Mouse (Mus musculus): Measurements from ENCODE around the gene Mtss1l. TPM values are rescaled to one million over a fixed set of nuclear protein-coding genes. Genes with fewer than 3 reads are reported as not detected.

Mtss1l gene
- 13.8 and 15.8 TPM in 2 replicates for polyA plus RNA-seq (2015; fragmentation: Nextera tagmentation; extraction: Ambion mirVana)

DNA sequence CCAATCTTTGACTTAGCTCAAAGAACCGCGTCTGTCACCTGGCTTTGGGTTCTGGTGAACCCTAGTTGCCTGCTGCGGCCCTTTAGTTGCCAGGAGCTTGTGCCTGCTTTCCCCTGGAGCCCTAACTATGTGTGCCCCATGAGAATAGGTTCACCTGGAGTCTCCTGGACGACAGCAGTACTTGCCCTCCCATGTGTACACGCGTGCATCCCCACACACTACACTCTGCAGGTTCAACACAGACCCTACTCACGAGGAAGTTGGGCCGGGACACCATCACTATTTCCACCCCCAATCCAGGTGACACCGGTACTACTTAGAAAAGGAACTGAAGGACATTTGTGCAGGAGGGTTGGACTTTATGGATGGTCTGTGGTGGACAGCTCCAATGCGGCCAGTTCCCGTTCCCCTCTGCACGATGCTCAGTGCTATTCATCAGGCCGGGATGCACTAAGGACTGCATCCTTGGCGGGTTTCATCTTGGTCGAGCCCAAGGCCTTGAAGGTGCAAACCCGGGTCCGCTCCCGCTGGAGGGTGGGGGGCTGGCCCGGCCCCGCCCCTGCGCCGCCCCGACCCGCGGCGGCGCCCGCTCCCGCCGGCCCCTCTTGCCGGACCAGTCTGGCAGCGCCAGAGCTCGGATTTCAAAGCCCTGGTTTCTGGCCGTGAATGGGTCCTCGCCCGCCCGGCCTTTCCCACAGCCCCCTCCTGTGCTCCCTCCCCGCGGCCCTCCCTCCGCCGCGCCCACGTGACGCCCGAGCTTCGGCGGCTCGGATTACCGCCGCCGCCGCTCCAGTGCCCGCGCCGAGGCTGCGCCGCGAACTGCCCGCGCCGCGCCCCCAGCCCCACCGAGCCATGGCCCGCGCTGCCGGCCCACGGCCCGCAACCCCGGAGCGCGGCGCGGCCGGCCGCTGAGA, at the start of gene Mtss1l:
Gene Mtss1l (plus strand): TSS at position 792 of the 914 bp plus-strand sequence.
- Histone ChIP-seq H3K27me3 (no peaks in the 10 kb centered on the region), H3K4me1 (peaks cover 89% of the 10 kb centered on the region), H3K27ac (replicated peaks) (peak within 1 kb of the TSS; percentile 95), H3K4me2 (replicated peaks) (peak within 1 kb of the TSS; percentile 83), H3K36me3 (0 out of 2 replicates have a peak, but pooled peaks cover 3% of the 10 kb centered on the region), H3K9ac (peak within 1 kb of the TSS; percentile 90), H3K4me3 (replicated peaks) (peak within 1 kb of the TSS; percentile 75), H3K9me3 (replicated peaks) (no peaks in the 10 kb centered on the region)
- ATAC-seq (ENCODE audit: insufficient number of reproducible peaks, low FRiP score, low TSS enrichment, low read depth) = peak; percentile 85
- 4% methylated on average over 70 of the region's 75 CpGs for WGBS

DNA sequence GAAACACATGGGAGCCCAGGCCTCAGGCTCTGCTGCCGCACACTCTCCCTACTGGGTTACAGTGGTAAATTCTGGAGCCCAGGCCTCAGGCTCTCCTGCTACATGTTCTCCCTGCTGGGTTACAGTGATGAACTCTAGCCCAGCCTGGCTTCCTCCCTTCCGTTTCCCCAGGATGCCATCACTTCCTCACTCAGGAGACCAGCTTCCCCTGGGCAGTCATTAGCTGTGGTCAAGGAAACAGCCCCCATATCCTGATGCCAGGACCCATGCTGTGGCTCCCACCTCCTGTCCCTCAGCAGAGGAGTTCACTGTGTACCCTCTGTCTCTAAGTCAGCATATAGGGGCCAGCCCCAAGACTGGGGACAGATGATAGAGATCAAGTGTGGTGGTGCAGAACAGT, 49.1 kb upstream of the Mtss1l start:
- ATAC-seq (ENCODE audit: insufficient number of reproducible peaks, low FRiP score, low TSS enrichment, low read depth) = no peak
- Histone ChIP-seq H3K9me3 (replicated peaks) (no peaks in the 10 kb centered on the region), H3K27me3 (no peaks in the 10 kb centered on the region), H3K4me1 (peaks cover 59% of the 10 kb centered on the region), H3K27ac (replicated peaks) (peak overlapping the region; percentile 65; the same call in 1 of the 2 replicates), H3K36me3 (0 out of 2 replicates have a peak, but pooled peaks cover 4% of the 10 kb centered on the region), H3K4me3 (replicated peaks) (no peak overlapping the region), H3K9ac (no peak overlapping the region), H3K4me2 (replicated peaks) (no peak overlapping the region)
- WGBS = 79% methylated on average over 2 of the region's 2 CpGs

DNA sequence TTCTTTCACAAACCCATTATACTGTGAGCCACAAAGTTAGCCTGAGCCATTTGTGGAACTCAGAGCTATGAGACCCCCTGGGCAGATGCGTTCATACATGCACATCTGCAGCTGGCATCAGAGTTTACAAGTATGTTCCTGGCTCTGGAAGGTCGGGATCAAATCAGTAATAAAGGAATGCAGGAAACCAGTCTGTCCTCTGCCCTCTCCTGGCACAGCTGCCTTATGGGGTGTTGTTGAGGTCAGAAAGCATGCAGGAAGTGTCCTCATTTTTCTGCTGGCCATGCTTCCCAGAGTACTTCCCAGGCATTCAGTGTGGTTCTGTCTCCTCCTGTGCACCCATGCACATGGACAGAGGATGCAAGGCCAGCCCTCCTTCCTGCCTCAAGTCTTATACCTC, 48.1 kb upstream of the Mtss1l start:
- Histone ChIP-seq H3K4me1 (peaks cover 69% of the 10 kb centered on the region), H3K27ac (replicated peaks) (peak overlapping the region; percentile 65), H3K4me2 (replicated peaks) (no peak overlapping the region), H3K9me3 (replicated peaks) (no peaks in the 10 kb centered on the region), H3K27me3 (no peaks in the 10 kb centered on the region), H3K36me3 (0 out of 2 replicates have a peak, but pooled peaks cover 4% of the 10 kb centered on the region), H3K9ac (no peak overlapping the region), H3K4me3 (replicated peaks) (no peak overlapping the region)
- WGBS = 22% methylated on average over 2 of the region's 2 CpGs
- ATAC-seq (ENCODE audit: insufficient number of reproducible peaks, low FRiP score, low TSS enrichment, low read depth) = no peak

DNA sequence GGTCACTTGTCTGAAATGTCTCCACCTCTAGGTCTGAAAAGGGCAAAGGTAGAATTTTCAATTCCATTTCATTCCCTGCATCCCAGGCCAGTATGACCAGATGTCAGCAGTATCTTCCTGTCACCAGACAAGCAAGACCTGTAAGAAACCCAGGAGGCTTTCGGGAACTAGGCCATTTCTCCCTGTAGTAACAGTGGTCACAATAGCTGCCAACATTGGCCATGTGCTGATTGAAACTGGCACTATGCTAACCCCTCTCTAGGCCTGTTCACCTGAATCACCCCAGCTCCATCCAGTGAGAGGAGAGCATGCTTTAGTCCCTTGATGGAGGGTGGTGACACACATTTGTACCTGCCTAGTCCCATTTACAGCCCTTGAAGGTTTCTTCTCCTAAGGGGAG, 46.7 kb upstream of the Mtss1l start:
- H3K4me1 ChIP-seq = peaks cover 84% of the 10 kb centered on the region
- ATAC-seq (ENCODE audit: insufficient number of reproducible peaks, low FRiP score, low TSS enrichment, low read depth) = no peak
- H3K9me3 ChIP-seq (replicated peaks) = no peaks in the 10 kb centered on the region
- no peak overlapping the region for H3K4me3 ChIP-seq (replicated peaks)
- 95% methylated on average over 1 of the region's 1 CpGs for WGBS
- H3K27me3 ChIP-seq = no peaks in the 10 kb centered on the region
- 0 out of 2 replicates have a peak, but pooled peaks cover 4% of the 10 kb centered on the region for H3K36me3 ChIP-seq
- no peak overlapping the region for H3K9ac ChIP-seq
- H3K4me2 ChIP-seq (replicated peaks) = no peak overlapping the region
- H3K27ac ChIP-seq (replicated peaks) = no peak overlapping the region

DNA sequence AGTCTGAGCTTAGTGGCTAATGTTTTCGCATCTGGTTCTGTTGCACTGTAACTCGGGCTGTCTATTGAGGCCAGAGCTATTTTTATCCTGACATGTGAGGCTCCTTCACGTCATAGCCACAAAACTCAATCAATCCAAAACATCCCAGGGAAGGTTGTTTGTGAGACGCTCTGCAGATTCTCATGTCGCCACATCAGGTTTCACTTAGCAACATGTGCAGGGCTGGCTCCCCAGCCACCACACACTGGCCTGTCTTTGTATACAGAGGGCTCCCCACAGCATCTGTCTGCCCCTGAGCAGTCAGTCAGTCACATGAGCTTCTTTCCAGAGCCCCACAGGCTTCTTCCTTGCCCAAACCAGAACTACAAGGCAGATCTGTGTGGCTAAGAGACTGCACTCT, 44.6 kb upstream of the Mtss1l start:
- Histone ChIP-seq H3K4me1 (peaks cover 71% of the 10 kb centered on the region), H3K27ac (replicated peaks) (peak overlapping the region; percentile 90), H3K4me2 (replicated peaks) (0 out of 2 replicates have a peak overlapping the region, but pooled peaks have one; percentile 8), H3K9ac (no peak overlapping the region), H3K27me3 (no peaks in the 10 kb centered on the region), H3K9me3 (replicated peaks) (no peaks in the 10 kb centered on the region), H3K4me3 (replicated peaks) (no peak overlapping the region), H3K36me3 (0 out of 2 replicates have a peak, but pooled peaks cover 4% of the 10 kb centered on the region)
- 31% methylated on average over 5 of the region's 5 CpGs for WGBS
- ATAC-seq (ENCODE audit: insufficient number of reproducible peaks, low FRiP score, low TSS enrichment, low read depth) = peak; percentile 93

DNA sequence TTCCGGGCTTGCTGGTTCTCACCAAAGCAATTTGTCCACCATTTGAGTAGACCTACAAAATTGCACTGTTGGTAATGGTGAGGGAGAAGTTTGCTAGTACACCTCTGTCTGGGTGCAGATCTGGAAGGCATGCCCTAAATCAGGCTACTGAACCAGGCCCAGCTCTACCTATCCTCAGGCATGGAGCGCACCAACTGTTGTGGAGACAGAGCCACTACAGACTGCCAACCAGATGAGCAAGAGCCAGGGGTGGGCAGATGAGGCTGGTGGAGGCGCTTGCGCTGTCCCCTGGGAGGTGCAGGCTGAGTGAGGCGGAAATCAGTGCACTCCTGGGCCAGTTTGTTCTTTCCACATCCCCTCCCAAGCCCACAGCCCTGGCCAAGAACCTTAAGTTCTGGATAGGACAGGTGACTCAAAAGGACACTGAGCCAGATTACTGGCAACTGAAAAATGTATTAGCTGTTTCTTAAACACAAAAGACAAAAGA, 44.1 kb upstream of the Mtss1l start:
- Histone ChIP-seq H3K4me2 (replicated peaks) (no peak overlapping the region), H3K27me3 (no peaks in the 10 kb centered on the region), H3K9me3 (replicated peaks) (no peaks in the 10 kb centered on the region), H3K4me1 (peaks cover 66% of the 10 kb centered on the region), H3K4me3 (replicated peaks) (no peak overlapping the region), H3K9ac (no peak overlapping the region), H3K36me3 (0 out of 2 replicates have a peak, but pooled peaks cover 4% of the 10 kb centered on the region), H3K27ac (replicated peaks) (peak overlapping the region; percentile 90)
- WGBS = 57% methylated on average over 5 of the region's 5 CpGs
- peak; percentile 21; the same call in 1 of the 2 replicates for ATAC-seq (ENCODE audit: insufficient number of reproducible peaks, low FRiP score, low TSS enrichment, low read depth)

DNA sequence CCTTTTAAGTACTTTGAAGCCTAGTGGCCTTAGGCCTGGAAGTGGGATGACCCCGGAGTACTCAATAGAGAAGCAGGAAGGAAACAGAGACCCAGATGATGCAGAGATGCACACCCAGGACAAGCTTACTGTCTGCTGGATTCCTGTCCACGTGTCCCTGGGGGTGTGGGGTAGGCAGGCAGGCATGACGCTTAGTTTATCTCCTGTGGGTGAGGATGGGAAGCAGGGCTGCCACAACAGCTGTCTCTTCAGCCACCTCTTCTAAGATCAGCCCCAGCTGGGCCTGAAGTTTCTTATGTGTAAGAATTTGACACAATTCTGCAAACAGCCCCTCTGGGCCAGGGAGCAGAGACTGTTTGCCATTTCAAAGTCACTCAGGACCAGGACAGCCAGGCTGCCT, 42.3 kb upstream of the Mtss1l start:
- H3K4me1 ChIP-seq = peaks cover 48% of the 10 kb centered on the region
- no peak overlapping the region for H3K9ac ChIP-seq
- H3K36me3 ChIP-seq = 0 out of 2 replicates have a peak, but pooled peaks cover 13% of the 10 kb centered on the region

DNA sequence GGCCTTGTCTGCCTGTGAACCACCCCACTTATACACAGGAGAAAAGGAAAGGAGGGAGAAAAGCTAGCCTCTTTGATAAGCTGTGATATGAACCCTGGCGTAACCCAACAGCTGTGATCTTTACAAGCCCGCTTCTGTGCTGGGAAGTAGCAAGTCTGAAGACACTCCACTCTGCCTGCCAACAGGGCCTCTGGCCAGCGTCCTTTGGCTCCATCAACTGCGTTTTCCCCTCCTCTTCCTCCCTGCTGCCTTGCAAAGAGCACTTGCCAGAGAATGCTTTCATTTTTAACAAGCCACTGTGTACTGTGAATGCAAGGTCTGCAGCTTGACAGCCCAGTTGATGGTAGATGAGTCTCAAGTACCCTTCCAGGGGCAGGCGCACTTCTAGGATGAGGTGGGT, 33.5 kb upstream of the Mtss1l start:
- Histone ChIP-seq H3K27me3 (no peaks in the 10 kb centered on the region), H3K4me1 (peaks cover 11% of the 10 kb centered on the region), H3K36me3 (peaks cover 12% of the 10 kb centered on the region; the same call in 1 of the 2 replicates), H3K4me2 (replicated peaks) (no peak overlapping the region), H3K4me3 (replicated peaks) (no peak overlapping the region), H3K9me3 (replicated peaks) (no peaks in the 10 kb centered on the region), H3K9ac (no peak overlapping the region), H3K27ac (replicated peaks) (no peak overlapping the region)
- ATAC-seq (ENCODE audit: insufficient number of reproducible peaks, low FRiP score, low TSS enrichment, low read depth) = no peak
- WGBS = 82% methylated on average over 5 of the region's 5 CpGs

More for the DNA sequence above, 42.3 kb upstream of the Mtss1l start:
- Histone ChIP-seq H3K27me3 (no peaks in the 10 kb centered on the region), H3K27ac (replicated peaks) (peak overlapping the region; percentile 71), H3K4me3 (replicated peaks) (no peak overlapping the region), H3K4me2 (replicated peaks) (no peak overlapping the region), H3K9me3 (replicated peaks) (no peaks in the 10 kb centered on the region)
- no peak for ATAC-seq (ENCODE audit: insufficient number of reproducible peaks, low FRiP score, low TSS enrichment, low read depth)
- 42% methylated on average over 3 of the region's 3 CpGs for WGBS

DNA sequence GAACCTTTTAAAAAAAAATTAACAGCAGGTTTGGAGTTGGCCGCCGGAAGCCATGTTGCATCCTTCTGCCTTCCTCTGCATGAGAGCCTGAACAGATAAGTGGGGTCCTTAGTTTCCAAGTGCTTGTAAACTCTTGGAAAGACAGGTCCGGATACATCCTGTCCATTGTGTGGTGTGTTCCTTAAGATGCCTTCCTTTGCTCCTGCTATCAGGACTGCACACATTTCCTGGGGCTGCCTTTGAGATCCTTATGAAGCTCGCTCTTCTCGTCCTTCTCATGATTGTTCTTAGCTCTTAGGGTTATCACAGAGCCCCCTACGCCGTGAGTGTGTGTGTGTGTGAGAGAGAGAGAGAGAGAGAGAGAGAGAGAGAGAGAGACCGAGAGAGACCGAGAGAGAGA, 31.3 kb upstream of the Mtss1l start:
- WGBS = 94% methylated on average over 9 of the region's 9 CpGs
- Histone ChIP-seq H3K4me2 (replicated peaks) (no peak overlapping the region), H3K9me3 (replicated peaks) (no peaks in the 10 kb centered on the region), H3K27me3 (no peaks in the 10 kb centered on the region), H3K27ac (replicated peaks) (no peak overlapping the region), H3K9ac (no peak overlapping the region), H3K4me1 (peaks cover 14% of the 10 kb centered on the region), H3K36me3 (no peaks in the 10 kb centered on the region; the same call in 1 of the 2 replicates), H3K4me3 (replicated peaks) (no peak overlapping the region)
- no peak for ATAC-seq (ENCODE audit: insufficient number of reproducible peaks, low FRiP score, low TSS enrichment, low read depth)

DNA sequence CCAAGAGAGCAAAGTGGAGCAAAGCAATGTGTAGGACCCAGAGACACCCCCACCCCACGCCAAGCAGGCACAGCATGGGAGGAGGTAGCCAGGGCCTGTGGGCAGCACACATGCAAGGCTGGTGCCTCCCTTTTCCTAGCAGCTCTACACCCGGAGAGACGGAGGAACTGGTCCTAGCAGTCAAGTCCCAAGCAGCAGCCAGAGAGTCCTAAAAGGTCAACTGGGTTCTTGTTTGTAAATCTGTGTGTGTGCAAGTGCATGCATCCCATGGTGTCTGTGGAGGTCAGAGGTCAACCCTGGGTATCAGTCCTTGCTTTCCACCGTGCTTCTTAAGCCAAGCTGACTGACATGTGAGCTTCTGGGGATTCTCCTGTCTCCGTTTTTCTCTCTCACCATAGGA, 27.1 kb upstream of the Mtss1l start:
- Histone ChIP-seq H3K4me2 (replicated peaks) (no peak overlapping the region), H3K4me3 (replicated peaks) (no peak overlapping the region), H3K27me3 (no peaks in the 10 kb centered on the region), H3K9ac (no peak overlapping the region), H3K36me3 (no peaks in the 10 kb centered on the region; the same call in 1 of the 2 replicates), H3K27ac (replicated peaks) (no peak overlapping the region), H3K4me1 (peaks cover 19% of the 10 kb centered on the region), H3K9me3 (replicated peaks) (no peaks in the 10 kb centered on the region)
- no peak for ATAC-seq (ENCODE audit: insufficient number of reproducible peaks, low FRiP score, low TSS enrichment, low read depth)
- WGBS = 74% methylated on average over 5 of the region's 5 CpGs

DNA sequence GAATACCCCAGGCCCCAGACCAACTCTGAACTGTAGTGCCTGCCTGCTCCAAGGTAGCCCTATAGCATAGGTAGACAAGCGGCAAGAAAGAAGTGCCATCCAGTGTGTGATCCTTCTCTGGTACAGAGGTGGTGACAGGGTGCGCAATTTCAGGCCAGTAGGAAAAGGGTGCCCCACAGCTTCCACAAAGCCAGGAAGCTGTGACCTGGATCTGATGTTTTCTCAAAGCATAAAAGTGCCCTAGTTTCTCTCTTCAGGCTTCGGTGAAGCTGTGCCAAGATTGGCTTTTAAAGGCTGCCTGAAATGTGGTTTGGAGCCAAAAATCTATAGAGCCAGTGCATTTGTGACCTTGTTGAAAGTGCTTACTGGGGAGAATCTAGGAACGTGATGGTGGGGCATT, 26.4 kb upstream of the Mtss1l start:
- no peak for ATAC-seq (ENCODE audit: insufficient number of reproducible peaks, low FRiP score, low TSS enrichment, low read depth)
- Histone ChIP-seq H3K27me3 (no peaks in the 10 kb centered on the region), H3K36me3 (no peaks in the 10 kb centered on the region; the same call in 1 of the 2 replicates), H3K27ac (replicated peaks) (no peak overlapping the region), H3K4me3 (replicated peaks) (no peak overlapping the region), H3K9ac (no peak overlapping the region), H3K4me2 (replicated peaks) (no peak overlapping the region), H3K9me3 (replicated peaks) (no peaks in the 10 kb centered on the region), H3K4me1 (peaks cover 18% of the 10 kb centered on the region)
- WGBS = 77% methylated on average over 4 of the region's 4 CpGs

Data from embryonic facial prominence, embryonic 15.5 days (tissue).